Mouse (Mus musculus) embryonic facial prominence, embryonic 14.5 days (tissue): ENCODE results near the gene Mcf2l. TPM values are rescaled to one million over a fixed set of nuclear protein-coding genes. Genes with fewer than 3 reads are reported as not detected.
A peak's percentile ranks its signal among the peaks of the same experiment; 100 is the strongest.

Experiments used
- ATAC-seq: fragments of 200-750 bp; cut with Nextera tagmentation; 2 replicates; pipeline ENCODE4 v1.8.0; 2017; ENCODE audit warnings: low read depth, moderate number of reproducible peaks, moderate TSS enrichment
- DNase-seq: peaks from one replicate; pipeline ENCODE4 v3.0.0-alpha.2; 2015; ENCODE audit warnings: low spot score
- H3K27ac ChIP-seq: fragments of 300-500 bp; sonication (generic); replicated peaks from 2 replicates; pipeline ENCODE4 v1.5.1; 2014; ENCODE audit warnings: low read depth, mild to moderate bottlenecking, low read length, moderate library complexity
- H3K27me3 ChIP-seq: fragments of 300-500 bp; sonication (generic); replicated peaks from 2 replicates; pipeline ENCODE4 v1.6.1; 2014; ENCODE audit warnings: low read length; ENCODE audit not compliant: control insufficient read depth, insufficient read depth
- H3K36me3 ChIP-seq: fragments of 300-500 bp; sonication (generic); 2 replicates; pipeline ENCODE4 v1.6.1; 2014; ENCODE audit warnings: low read length, mixed read lengths; ENCODE audit not compliant: control insufficient read depth, insufficient read depth
- H3K4me1 ChIP-seq: fragments of 300-500 bp; sonication (generic); 2 replicates; pipeline ENCODE4 v1.6.1; 2014; ENCODE audit warnings: antibody characterized with exemption, low read length; ENCODE audit not compliant: control insufficient read depth, insufficient read depth
- H3K4me2 ChIP-seq: fragments of 300-500 bp; sonication (generic); 2 replicates; pipeline ENCODE4 v1.6.1; 2014; ENCODE audit warnings: low read depth, mild to moderate bottlenecking, low read length, moderate library complexity, mixed read lengths
- H3K4me3 ChIP-seq: fragments of 300-500 bp; sonication (generic); 2 replicates; pipeline ENCODE4 v1.5.1; 2014; ENCODE audit warnings: low read depth, mild to moderate bottlenecking, low read length
- H3K9ac ChIP-seq: fragments of 300-500 bp; sonication (generic); 2 replicates; pipeline ENCODE4 v1.6.1; 2014; ENCODE audit warnings: low read depth, mild to moderate bottlenecking, low read length, moderate library complexity, mixed read lengths
- H3K9me3 ChIP-seq: fragments of 300-500 bp; sonication (generic); 2 replicates; pipeline ENCODE4 v1.6.1; 2016; ENCODE audit warnings: low read length; ENCODE audit not compliant: control insufficient read depth
- WGBS: fragments of 180-500 bp; shearing (Covaris S2); extraction: QIAGEN DNeasy Blood & Tissue Kit; methylation state at CpG from one replicate; pipeline ENCODE4 v1.1.7; 2014; 5-methylcytosine and 5-hydroxymethylcytosine counted together
- polyA plus RNA-seq: library from polyadenylated mRNA; unstranded; fragments of >200 nt; fragmentation: Nextera tagmentation; extraction: Ambion mirVana; gene quantifications from 2 replicates; pipeline ENCODE4 v1.2.1, GENCODE M21; 2014

The Mcf2l gene
- polyA plus RNA-seq, 1 experiment from 2014 or later = 20.3 TPM

- Histone ChIP-seq H3K27ac (no peak overlapping the region), H3K4me1 (no peaks in the 10 kb centered on the region), H3K9me3 (no peaks in the 10 kb centered on the region), H3K4me2 (no peak overlapping the region), H3K27me3 (no peaks in the 10 kb centered on the region), H3K9ac (no peak overlapping the region), H3K36me3 (no peaks in the 10 kb centered on the region), H3K4me3 (no peak overlapping the region)
- WGBS = 62% methylated on average over 20 of the region's 21 CpGs
- DNase-seq (peak; percentile 38), ATAC-seq (peak; percentile 19; the same call in 1 of the 2 replicates)
Observed at GRCm38 (mm10) chr8:12883051-12884004, 9.7 kb downstream of the Mcf2l start.

- Histone ChIP-seq H3K36me3 (no peaks in the 10 kb centered on the region), H3K4me2 (no peak overlapping the region), H3K27ac (no peak overlapping the region), H3K27me3 (no peaks in the 10 kb centered on the region), H3K9me3 (no peaks in the 10 kb centered on the region), H3K4me3 (no peak overlapping the region), H3K4me1 (no peaks in the 10 kb centered on the region), H3K9ac (no peak overlapping the region)
- ATAC-seq (no peak), DNase-seq (no peak)
- 80% methylated on average over 16 of the region's 16 CpGs for WGBS
Observed at GRCm38 (mm10) chr8:12887772-12888435, 14.3 kb downstream of the Mcf2l start.

GRCm38 (mm10) chr8:12889046-12889598 lies 15.5 kb downstream of the Mcf2l start:
- no peak overlapping the region for H3K27ac ChIP-seq
- H3K4me2 ChIP-seq = no peak overlapping the region
- no peak overlapping the region for H3K4me3 ChIP-seq
- H3K9ac ChIP-seq = no peak overlapping the region; the same call in 1 of the 2 replicates
- WGBS = 68% methylated on average over 11 of the region's 11 CpGs
- no peaks in the 10 kb centered on the region for H3K27me3 ChIP-seq
- no peaks in the 10 kb centered on the region for H3K4me1 ChIP-seq
- H3K36me3 ChIP-seq = no peaks in the 10 kb centered on the region
- DNase-seq (no peak), ATAC-seq (no peak)
- H3K9me3 ChIP-seq = no peaks in the 10 kb centered on the region

- 75% methylated on average over 5 of the region's 5 CpGs for WGBS
- Histone ChIP-seq H3K9ac (no peak overlapping the region), H3K27ac (no peak overlapping the region), H3K4me3 (no peak overlapping the region), H3K36me3 (no peaks in the 10 kb centered on the region), H3K4me2 (no peak overlapping the region), H3K9me3 (no peaks in the 10 kb centered on the region), H3K4me1 (no peaks in the 10 kb centered on the region), H3K27me3 (no peaks in the 10 kb centered on the region)
- no peak for ATAC-seq
- no peak for DNase-seq
Observed at GRCm38 (mm10) chr8:12892882-12893446, 19.4 kb downstream of the Mcf2l start.

- no peak for ATAC-seq
Observed at GRCm38 (mm10) chr8:12893797-12894578, 20.4 kb downstream of the Mcf2l start.

DNA sequence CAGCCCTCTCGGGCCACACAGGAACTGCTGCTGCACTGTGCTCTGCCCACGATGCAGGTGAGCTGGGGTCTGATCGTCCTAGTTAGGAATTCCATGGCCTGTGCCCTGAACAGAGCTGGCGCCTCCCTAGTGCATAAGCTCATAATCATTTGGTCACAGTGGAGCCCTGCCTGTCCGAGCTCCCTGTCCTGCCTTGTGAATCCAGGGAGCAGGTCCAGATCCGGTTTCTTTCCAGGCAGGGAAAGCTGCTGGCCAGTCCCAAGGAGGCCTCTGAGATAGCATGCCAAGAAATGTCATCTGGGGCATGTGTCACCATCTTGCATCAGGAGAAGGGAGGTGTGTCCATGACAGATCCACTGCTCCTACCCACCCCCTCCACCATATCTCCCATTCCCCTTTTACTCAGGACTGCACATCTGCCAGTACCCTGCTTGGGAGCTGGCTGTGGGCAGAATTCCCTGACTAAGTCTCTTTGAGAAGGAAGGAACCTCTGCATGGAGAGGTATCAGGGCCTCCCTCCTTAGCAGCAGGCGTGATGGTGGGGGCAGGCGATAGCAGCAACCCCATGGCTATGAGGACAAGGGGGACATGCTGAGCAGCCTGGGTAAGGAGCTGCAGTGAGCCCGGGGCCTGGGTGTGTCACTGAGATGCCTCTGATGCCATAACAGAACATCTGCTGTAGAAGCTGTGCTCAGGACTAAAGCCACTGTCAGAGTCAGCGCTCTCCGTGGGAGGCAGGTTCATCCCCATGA lies 21.4 kb downstream of the Mcf2l start:
- WGBS = 78% methylated on average over 10 of the region's 11 CpGs

More at GRCm38 (mm10) chr8:12893797-12894578, 20.4 kb downstream of the Mcf2l start:
- Histone ChIP-seq H3K36me3 (no peaks in the 10 kb centered on the region), H3K27ac (no peak overlapping the region), H3K4me3 (no peak overlapping the region), H3K9me3 (no peaks in the 10 kb centered on the region), H3K9ac (no peak overlapping the region), H3K4me2 (no peak overlapping the region), H3K27me3 (no peaks in the 10 kb centered on the region), H3K4me1 (no peaks in the 10 kb centered on the region)
- WGBS = 82% methylated on average over 12 of the region's 12 CpGs
- no peak for DNase-seq

DNA sequence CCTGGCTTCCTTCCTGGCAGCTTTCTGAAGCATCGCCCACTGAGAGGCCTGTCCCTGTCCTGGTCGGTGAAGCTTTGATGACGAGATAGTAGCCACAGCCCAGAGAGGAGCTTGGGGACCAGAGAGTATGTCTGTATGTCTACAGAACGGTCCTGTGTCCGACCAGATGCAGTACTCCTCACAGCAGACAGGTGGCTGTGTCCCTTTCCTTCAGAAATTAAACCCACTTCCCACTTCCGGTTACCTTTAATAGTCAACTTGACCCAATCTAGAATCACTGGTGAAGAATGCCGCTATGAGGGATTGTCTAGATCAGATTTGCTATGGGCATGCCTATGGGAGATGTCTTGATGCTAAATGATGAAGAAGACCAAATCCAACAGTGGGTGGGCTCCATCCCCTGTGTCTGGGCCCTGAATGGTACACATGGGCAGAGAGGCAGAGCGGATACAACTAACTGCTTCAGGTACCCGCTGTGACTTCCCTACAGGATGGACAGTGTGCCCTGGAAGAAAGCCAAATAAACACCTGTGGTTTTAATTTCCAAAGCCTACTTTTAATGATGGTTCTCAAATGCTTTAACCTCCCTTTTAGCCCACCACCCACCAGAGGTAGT lies 22.0 kb downstream of the Mcf2l start:
- H3K9ac ChIP-seq = no peak overlapping the region
- no peak overlapping the region for H3K4me3 ChIP-seq
- DNase-seq (no peak), ATAC-seq (no peak)
- no peaks in the 10 kb centered on the region for H3K36me3 ChIP-seq
- no peaks in the 10 kb centered on the region for H3K4me1 ChIP-seq
- 66% methylated on average over 9 of the region's 9 CpGs for WGBS
- H3K9me3 ChIP-seq = no peaks in the 10 kb centered on the region
- no peaks in the 10 kb centered on the region for H3K27me3 ChIP-seq
- H3K27ac ChIP-seq = no peak overlapping the region
- no peak overlapping the region for H3K4me2 ChIP-seq

More for the DNA sequence above, 21.4 kb downstream of the Mcf2l start:
- H3K36me3 ChIP-seq = no peaks in the 10 kb centered on the region
- no peak overlapping the region for H3K27ac ChIP-seq
- ATAC-seq = no peak
- H3K9ac ChIP-seq = no peak overlapping the region
- H3K4me3 ChIP-seq = no peak overlapping the region
- no peaks in the 10 kb centered on the region for H3K4me1 ChIP-seq
- DNase-seq = no peak
- no peaks in the 10 kb centered on the region for H3K9me3 ChIP-seq
- H3K4me2 ChIP-seq = no peak overlapping the region
- H3K27me3 ChIP-seq = no peaks in the 10 kb centered on the region
